Mouse (Mus musculus): ENCODE results near the gene Gm904. TPM values are rescaled to one million over a fixed set of nuclear protein-coding genes. Genes with fewer than 3 reads are reported as not detected.
"Not testable (repeated sequence)": the region's sequence is repeated elsewhere in the genome, so short reads cannot be mapped to it uniquely, and the experiment has no call there.

Gene Gm904
- total RNA-seq (2014; rRNA removed) (not detected in 2 replicates), polyA plus RNA-seq (2015; fragmentation: Nextera tagmentation; extraction: Ambion mirVana) (not detected in 2 replicates)

- not testable (repeated sequence) for H3K9ac ChIP-seq (replicated peaks; ENCODE audit: low read length); H3K9me3 ChIP-seq (ENCODE audit: low read length); H3K27me3 ChIP-seq (ENCODE audit: insufficient read depth, low read length); H3K36me3 ChIP-seq (ENCODE audit: insufficient read depth, low read length); H3K4me3 ChIP-seq (ENCODE audit: low read length); H3K4me2 ChIP-seq (ENCODE audit: low read depth, low read length); H3K4me1 ChIP-seq (ENCODE audit: insufficient read depth, low read length); DNase-seq (ENCODE audit: low spot score); ATAC-seq; H3K27ac ChIP-seq
Observed at GRCm38 (mm10) chr13:50642928-50643327, at the start of gene Gm904. Gm904 (plus strand) TSS chr13:50643228.

- H3K4me1 ChIP-seq (ENCODE audit: insufficient read depth, low read length); DNase-seq (ENCODE audit: low spot score); H3K4me3 ChIP-seq (ENCODE audit: low read length); ATAC-seq; H3K27me3 ChIP-seq (ENCODE audit: insufficient read depth, low read length); H3K9ac ChIP-seq (replicated peaks; ENCODE audit: low read length); H3K27ac ChIP-seq; H3K9me3 ChIP-seq (ENCODE audit: low read length); H3K4me2 ChIP-seq (ENCODE audit: low read depth, low read length); H3K36me3 ChIP-seq (ENCODE audit: insufficient read depth, low read length): not testable (repeated sequence)
- WGBS, result 76% methylated on average over 2 of the region's 2 CpGs
Observed at GRCm38 (mm10) chr13:50648771-50649170, 5.7 kb downstream of the Gm904 start.

Small RNA genes lying within 50 kb of the gene (microRNA-seq; reads per million reads assigned to microRNA genes)
- gene Gm23952, result 0 reads per million in 2 experiments
- gene Mir683-2, result 0 reads per million in 2 experiments

Other genes starting within 250 kb of the Gm904 start
- 37.3 and 38.6 TPM in 2 replicates for gene Fbxw17, start 225.4 kb upstream of the Gm904 start, total RNA-seq (2014; rRNA removed)
- gene Fbxw17, start 225.4 kb upstream of the Gm904 start, polyA plus RNA-seq (2015; fragmentation: Nextera tagmentation; extraction: Ambion mirVana), result 29.2 and 32.5 TPM in 2 replicates
- not detected in 2 replicates for gene Gm47429, start 199.3 kb upstream of the Gm904 start, total RNA-seq (2014; rRNA removed)
- not detected in 2 replicates for gene Gm47429, start 199.3 kb upstream of the Gm904 start, polyA plus RNA-seq (2015; fragmentation: Nextera tagmentation; extraction: Ambion mirVana)
- not detected in 2 replicates for gene Nutm2, start 175.9 kb upstream of the Gm904 start, total RNA-seq (2014; rRNA removed)
- gene Nutm2, start 175.9 kb upstream of the Gm904 start, polyA plus RNA-seq (2015; fragmentation: Nextera tagmentation; extraction: Ambion mirVana), result not detected in 2 replicates
- gene Gm8765, start 55.1 kb downstream of the Gm904 start, total RNA-seq (2014; rRNA removed), result not detected in 2 replicates
- gene Gm8765, start 55.1 kb downstream of the Gm904 start, polyA plus RNA-seq (2015; fragmentation: Nextera tagmentation; extraction: Ambion mirVana), result not detected in 2 replicates

Measured in hindbrain, postnatal 0 days (tissue).